Mouse (Mus musculus): ENCODE results near the gene Ovgp1. TPM values are rescaled to one million over a fixed set of nuclear protein-coding genes. Genes with fewer than 3 reads are reported as not detected.
A peak's percentile ranks its signal among the peaks of the same experiment; 100 is the strongest.

Ovgp1 gene
- total RNA-seq (2014; rRNA removed) = 0.37 and 0.67 TPM in 2 replicates
- polyA plus RNA-seq (2012; rRNA removed) = 0.21 and 0.34 TPM in 2 replicates

DNA sequence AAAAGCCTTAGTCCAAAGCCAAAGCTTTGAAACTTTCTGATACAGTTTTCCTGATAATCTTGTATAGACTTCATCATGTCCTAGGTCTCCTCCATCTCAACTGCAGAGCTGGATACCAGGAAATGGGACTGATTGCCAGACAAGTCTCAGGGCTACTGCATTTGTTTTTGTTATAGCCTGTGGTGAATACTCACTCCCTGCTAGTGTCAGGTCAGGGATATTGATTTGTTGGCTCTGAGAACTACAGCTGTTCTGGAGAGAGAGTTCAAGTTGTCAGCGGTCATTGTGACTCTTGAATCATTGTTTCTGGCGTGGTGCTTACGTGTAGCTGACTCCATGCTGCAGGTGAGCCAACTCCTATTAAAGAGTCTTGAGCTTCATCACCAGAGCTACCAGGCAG lies at the start of gene Ovgp1:
Gene Ovgp1, plus strand, starts transcription at position 301 of the 400 bp plus-strand sequence.
- TF ChIP-seq POLR2A (IDR thresholded peaks at IDR 0.05; ENCODE audit: extremely low read depth, insufficient read depth, low read length) = no peak
- Histone ChIP-seq H3K27ac (replicated peaks; ENCODE audit: insufficient read depth, low read depth, low read length) (no peak within 1 kb of the TSS), H3K9ac (ENCODE audit: low read depth, low read length) (no peak within 1 kb of the TSS), H3K27me3 (ENCODE audit: control insufficient read depth, insufficient read depth, low read length) (no peaks in the 10 kb centered on the region), H3K36me3 (ENCODE audit: control insufficient read depth, insufficient read depth, low read length) (peaks cover 16% of the 10 kb centered on the region), H3K4me3 (ENCODE audit: insufficient read depth, low read depth, low read length) (no peak within 1 kb of the TSS), H3K79me2 (ENCODE audit: control insufficient read depth, insufficient read depth, low read length) (no peaks in the 10 kb centered on the region), H3K4me1 (ENCODE audit: control insufficient read depth, insufficient read depth, low read length) (peaks cover 4% of the 10 kb centered on the region)
- DNase-seq (ENCODE audit: extremely low read depth, low read depth, low spot score) = peak; percentile 39
- WGBS = 15% methylated on average over 3 of the region's 3 CpGs

DNA sequence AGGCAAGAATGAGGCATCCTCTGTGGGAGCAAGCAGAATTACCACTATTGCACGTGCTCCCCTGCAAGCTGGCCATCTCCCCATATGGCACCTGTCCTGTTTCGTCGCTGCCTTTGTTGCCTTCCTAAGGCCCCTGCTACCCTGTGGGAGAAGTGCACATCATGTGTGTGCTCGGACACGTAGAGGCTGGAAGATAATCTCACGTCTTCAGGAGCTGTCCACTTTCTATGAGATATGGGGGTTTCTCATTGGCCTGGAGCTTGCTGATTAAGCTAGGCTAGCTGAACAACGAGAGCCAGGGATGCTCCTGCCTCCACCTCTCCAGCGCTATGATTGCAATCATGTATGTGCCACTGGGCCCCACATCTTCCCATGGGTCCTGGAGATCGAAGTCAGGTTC lies 48.9 kb upstream of the Ovgp1 start:
- Histone ChIP-seq H3K4me1 (ENCODE audit: control insufficient read depth, insufficient read depth, low read length) (no peaks in the 10 kb centered on the region), H3K27ac (replicated peaks; ENCODE audit: insufficient read depth, low read depth, low read length) (no peak overlapping the region), H3K36me3 (ENCODE audit: control insufficient read depth, insufficient read depth, low read length) (no peaks in the 10 kb centered on the region), H3K9ac (ENCODE audit: low read depth, low read length) (no peak overlapping the region), H3K27me3 (ENCODE audit: control insufficient read depth, insufficient read depth, low read length) (no peaks in the 10 kb centered on the region), H3K79me2 (ENCODE audit: control insufficient read depth, insufficient read depth, low read length) (no peaks in the 10 kb centered on the region), H3K4me3 (ENCODE audit: insufficient read depth, low read depth, low read length) (no peak overlapping the region)
- DNase-seq (ENCODE audit: extremely low read depth, low read depth, low spot score) = no peak
- no peak for TF ChIP-seq POLR2A (IDR thresholded peaks at IDR 0.05; ENCODE audit: extremely low read depth, insufficient read depth, low read length)
- no peak for TF ChIP-seq CTCF (IDR thresholded peaks at IDR 0.05; ENCODE audit: low read depth, low read length)
- 87% methylated on average over 9 of the region's 9 CpGs for WGBS

DNA sequence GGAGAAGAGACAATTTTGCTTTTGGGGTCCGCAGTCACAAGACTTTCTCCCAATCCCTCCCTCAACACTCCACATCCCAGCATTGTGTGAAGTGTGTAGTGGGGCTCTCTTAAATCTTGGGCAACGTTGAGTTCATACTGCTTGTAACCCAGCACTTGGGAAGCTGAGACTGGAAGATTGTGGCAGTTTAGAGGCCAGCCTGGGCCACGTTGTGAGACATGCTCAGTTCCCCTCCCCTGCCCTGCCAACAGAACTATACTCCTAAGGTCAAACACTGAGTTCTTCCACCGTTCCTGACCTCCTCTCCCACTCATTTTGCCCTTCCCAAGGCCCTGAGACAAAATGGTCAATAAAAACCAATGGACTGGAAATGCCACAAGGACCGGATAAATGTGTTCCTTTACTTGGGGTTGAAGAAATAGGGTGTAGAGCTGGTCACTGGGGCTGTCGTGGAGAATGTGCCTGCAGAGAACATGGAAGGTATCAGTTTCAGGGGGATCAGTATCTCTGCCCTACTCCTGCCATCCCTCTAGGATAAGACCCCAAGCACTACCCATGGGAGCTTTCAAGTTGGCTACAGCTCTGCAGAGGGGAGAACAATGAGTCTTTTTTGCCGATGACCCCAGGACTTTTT lies 45.8 kb upstream of the Ovgp1 start:
- Histone ChIP-seq H3K27ac (replicated peaks; ENCODE audit: insufficient read depth, low read depth, low read length) (no peak overlapping the region), H3K9ac (ENCODE audit: low read depth, low read length) (no peak overlapping the region), H3K79me2 (ENCODE audit: control insufficient read depth, insufficient read depth, low read length) (no peaks in the 10 kb centered on the region), H3K27me3 (ENCODE audit: control insufficient read depth, insufficient read depth, low read length) (no peaks in the 10 kb centered on the region), H3K36me3 (ENCODE audit: control insufficient read depth, insufficient read depth, low read length) (no peaks in the 10 kb centered on the region), H3K4me3 (ENCODE audit: insufficient read depth, low read depth, low read length) (no peak overlapping the region), H3K4me1 (ENCODE audit: control insufficient read depth, insufficient read depth, low read length) (no peaks in the 10 kb centered on the region)
- TF ChIP-seq CTCF (IDR thresholded peaks at IDR 0.05; ENCODE audit: low read depth, low read length) (no peak), POLR2A (IDR thresholded peaks at IDR 0.05; ENCODE audit: extremely low read depth, insufficient read depth, low read length) (no peak)
- WGBS = 81% methylated on average over 7 of the region's 7 CpGs
- no peak for DNase-seq (ENCODE audit: extremely low read depth, low read depth, low spot score)

DNA sequence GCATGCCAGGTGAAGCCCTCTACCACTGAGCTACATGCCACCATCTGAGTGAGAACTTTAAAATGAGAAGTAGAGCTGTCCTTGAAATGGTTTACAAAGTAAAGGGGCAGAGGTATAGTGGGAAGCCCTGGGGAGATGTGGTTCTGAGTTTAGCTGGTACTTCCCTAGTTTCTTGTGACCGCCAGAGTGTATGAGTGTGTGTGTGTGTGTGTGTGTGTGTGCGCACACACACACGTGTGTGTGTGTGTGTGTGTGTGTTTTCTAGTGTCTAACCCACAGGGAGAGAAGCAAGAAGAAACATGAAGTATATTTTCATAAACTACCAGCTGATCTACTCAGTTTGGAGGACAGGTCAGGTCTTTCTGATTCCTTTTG lies 45.3 kb upstream of the Ovgp1 start:
- no peak for DNase-seq (ENCODE audit: extremely low read depth, low read depth, low spot score)
- Histone ChIP-seq H3K79me2 (ENCODE audit: control insufficient read depth, insufficient read depth, low read length) (no peaks in the 10 kb centered on the region), H3K27me3 (ENCODE audit: control insufficient read depth, insufficient read depth, low read length) (no peaks in the 10 kb centered on the region), H3K36me3 (ENCODE audit: control insufficient read depth, insufficient read depth, low read length) (no peaks in the 10 kb centered on the region), H3K4me1 (ENCODE audit: control insufficient read depth, insufficient read depth, low read length) (no peaks in the 10 kb centered on the region), H3K27ac (replicated peaks; ENCODE audit: insufficient read depth, low read depth, low read length) (no peak overlapping the region), H3K9ac (ENCODE audit: low read depth, low read length) (no peak overlapping the region), H3K4me3 (ENCODE audit: insufficient read depth, low read depth, low read length) (no peak overlapping the region)
- TF ChIP-seq POLR2A (IDR thresholded peaks at IDR 0.05; ENCODE audit: extremely low read depth, insufficient read depth, low read length) (no peak), CTCF (IDR thresholded peaks at IDR 0.05; ENCODE audit: low read depth, low read length) (no peak)
- WGBS = 92% methylated on average over 3 of the region's 3 CpGs

DNA sequence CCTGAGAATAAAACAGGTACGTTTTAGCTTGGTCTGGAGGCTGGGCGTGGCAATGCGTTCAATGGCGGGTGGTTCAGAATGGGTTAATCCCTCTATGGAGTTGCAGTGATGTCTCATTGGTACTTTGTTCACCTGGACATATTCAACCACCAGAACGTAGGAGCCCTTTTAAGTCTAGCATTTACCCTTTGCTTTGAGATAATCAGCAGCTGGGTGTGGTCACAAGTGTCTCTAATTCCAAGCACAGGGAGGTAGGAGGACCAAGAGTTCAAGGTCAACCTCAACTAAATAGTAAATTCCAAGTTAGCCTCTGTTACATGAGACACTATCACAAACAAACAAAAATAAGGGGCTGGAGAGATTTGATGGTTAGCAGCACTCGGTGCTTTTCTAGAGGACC lies 44.7 kb upstream of the Ovgp1 start:
- no peak for DNase-seq (ENCODE audit: extremely low read depth, low read depth, low spot score)
- Histone ChIP-seq H3K27me3 (ENCODE audit: control insufficient read depth, insufficient read depth, low read length) (no peaks in the 10 kb centered on the region), H3K4me1 (ENCODE audit: control insufficient read depth, insufficient read depth, low read length) (no peaks in the 10 kb centered on the region), H3K4me3 (ENCODE audit: insufficient read depth, low read depth, low read length) (no peak overlapping the region), H3K36me3 (ENCODE audit: control insufficient read depth, insufficient read depth, low read length) (no peaks in the 10 kb centered on the region), H3K79me2 (ENCODE audit: control insufficient read depth, insufficient read depth, low read length) (no peaks in the 10 kb centered on the region), H3K27ac (replicated peaks; ENCODE audit: insufficient read depth, low read depth, low read length) (no peak overlapping the region), H3K9ac (ENCODE audit: low read depth, low read length) (no peak overlapping the region)
- 82% methylated on average over 6 of the region's 6 CpGs for WGBS
- TF ChIP-seq POLR2A (IDR thresholded peaks at IDR 0.05; ENCODE audit: extremely low read depth, insufficient read depth, low read length) = no peak
- no peak for TF ChIP-seq CTCF (IDR thresholded peaks at IDR 0.05; ENCODE audit: low read depth, low read length)

DNA sequence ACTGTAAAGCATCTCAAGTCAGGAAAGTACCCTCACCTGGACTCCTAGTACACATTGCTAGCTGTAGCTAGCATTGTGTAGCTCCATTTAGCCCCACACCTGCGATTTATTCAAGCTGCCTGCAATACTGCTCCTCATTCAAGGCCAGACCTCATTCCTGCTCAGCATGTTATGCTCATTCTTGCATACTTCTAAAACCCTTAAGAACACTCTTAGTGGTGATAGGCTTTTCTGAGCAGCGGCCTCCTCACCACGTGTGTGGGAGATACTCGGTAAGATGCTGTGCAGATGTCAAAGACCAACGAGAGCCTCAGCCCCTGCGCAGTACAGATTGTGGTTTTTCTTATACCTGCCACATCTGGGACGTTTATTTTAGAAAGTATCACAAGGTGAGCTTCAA lies 43.7 kb upstream of the Ovgp1 start:
- WGBS = 82% methylated on average over 7 of the region's 7 CpGs

More for the DNA sequence above, 43.7 kb upstream of the Ovgp1 start:
- no peak overlapping the region for H3K4me3 ChIP-seq (ENCODE audit: insufficient read depth, low read depth, low read length)
- no peak for DNase-seq (ENCODE audit: extremely low read depth, low read depth, low spot score)
- no peak overlapping the region for H3K27ac ChIP-seq (replicated peaks; ENCODE audit: insufficient read depth, low read depth, low read length)
- H3K9ac ChIP-seq (ENCODE audit: low read depth, low read length) = no peak overlapping the region
- TF ChIP-seq CTCF (IDR thresholded peaks at IDR 0.05; ENCODE audit: low read depth, low read length) = no peak
- no peak for TF ChIP-seq POLR2A (IDR thresholded peaks at IDR 0.05; ENCODE audit: extremely low read depth, insufficient read depth, low read length)
- H3K36me3 ChIP-seq (ENCODE audit: control insufficient read depth, insufficient read depth, low read length) = no peaks in the 10 kb centered on the region
- H3K79me2 ChIP-seq (ENCODE audit: control insufficient read depth, insufficient read depth, low read length) = no peaks in the 10 kb centered on the region
- H3K27me3 ChIP-seq (ENCODE audit: control insufficient read depth, insufficient read depth, low read length) = no peaks in the 10 kb centered on the region
- H3K4me1 ChIP-seq (ENCODE audit: control insufficient read depth, insufficient read depth, low read length) = no peaks in the 10 kb centered on the region

Measured in liver, adult 2 months (tissue).